Mouse (Mus musculus): Measurements from ENCODE around the gene Cdc40. TPM values are rescaled to one million over a fixed set of nuclear protein-coding genes. Genes with fewer than 3 reads are reported as not detected.
"Not testable (repeated sequence)": the region's sequence is repeated elsewhere in the genome, so short reads cannot be mapped to it uniquely, and the experiment has no call there.

The Cdc40 gene
- total and polyA plus RNA-seq, 3 experiments = 7.1 to 84.7 (median 25.7) TPM

DNA sequence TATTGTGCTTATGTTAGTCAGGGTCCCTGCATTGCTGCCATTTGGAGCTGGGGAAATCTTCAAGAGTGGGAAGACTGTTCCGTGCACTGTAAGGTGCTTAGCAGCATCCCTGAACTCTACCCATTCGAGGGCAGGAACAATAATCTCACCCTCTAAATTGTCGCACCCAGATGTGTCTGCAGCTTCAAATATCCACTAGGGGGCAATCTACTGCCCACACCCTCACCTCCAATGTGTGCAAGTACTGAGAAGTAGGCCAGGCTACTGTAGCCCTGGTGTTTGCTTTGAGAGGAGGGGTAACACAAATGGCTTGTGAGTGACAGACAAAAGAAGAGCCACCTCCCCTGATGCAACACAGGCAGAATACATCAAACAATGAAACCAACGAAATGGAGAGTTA lies 69.5 kb downstream of the Cdc40 start:
- TF ChIP-seq CTCF (IDR thresholded peaks at IDR 0.05; ENCODE audit: low read depth, low read length) (peak; percentile 49; the same call in 1 of the 2 replicates), GATA2 (IDR thresholded peaks at IDR 0.05; ENCODE audit: borderline replicate concordance, low read depth, low read length) (no peak)
- Histone ChIP-seq H3K36me3 (replicated peaks) (no peaks in the 10 kb centered on the region), H3K27me3 (ENCODE audit: insufficient read depth, low read length) (peaks cover 14% of the 10 kb centered on the region), H3K9me3 (replicated peaks) (no peaks in the 10 kb centered on the region), H3K4me1 (ENCODE audit: insufficient read depth, low read depth, low read length) (no peaks in the 10 kb centered on the region), H3K4me3 (ENCODE audit: low read depth, low read length) (no peak overlapping the region)
- ATAC-seq (ENCODE audit: extremely low read depth, insufficient number of reproducible peaks, low FRiP score, poor library complexity, severe bottlenecking) (no peak; the same call in 1 of the 2 replicates), DNase-seq (ENCODE audit: low spot score) (peak; percentile 19)

DNA sequence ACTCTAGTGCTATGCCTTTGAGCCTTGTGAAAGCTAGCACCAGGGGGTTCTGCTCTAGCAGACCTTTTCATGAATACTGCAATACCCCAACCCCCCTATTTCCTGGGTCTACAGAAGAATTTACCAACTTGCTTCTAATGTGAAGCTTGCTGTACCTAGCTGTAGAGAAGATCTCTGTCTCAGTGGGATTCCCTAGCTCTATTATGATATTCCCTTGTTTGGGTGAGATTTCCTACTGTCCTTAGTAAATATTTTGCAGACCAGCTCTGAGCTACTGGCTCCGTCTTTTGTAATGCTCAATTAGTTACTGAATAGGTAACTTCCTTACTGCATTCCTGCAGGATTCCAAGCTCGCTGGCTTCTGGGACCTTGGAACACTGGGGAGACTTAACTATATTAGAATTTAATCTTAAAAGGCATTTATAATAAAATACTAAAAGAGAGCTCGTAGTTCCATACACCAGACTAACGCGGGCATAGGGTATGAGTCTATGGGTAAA lies 73.7 kb downstream of the Cdc40 start:
- H3K27me3 ChIP-seq (ENCODE audit: insufficient read depth, low read length) = peaks cover 20% of the 10 kb centered on the region
- H3K4me3 ChIP-seq (ENCODE audit: low read depth, low read length); ATAC-seq (ENCODE audit: extremely low read depth, insufficient number of reproducible peaks, low FRiP score, poor library complexity, severe bottlenecking); H3K36me3 ChIP-seq (replicated peaks); H3K4me1 ChIP-seq (ENCODE audit: insufficient read depth, low read depth, low read length); DNase-seq (ENCODE audit: low spot score); H3K9me3 ChIP-seq (replicated peaks): not testable (repeated sequence)

DNA sequence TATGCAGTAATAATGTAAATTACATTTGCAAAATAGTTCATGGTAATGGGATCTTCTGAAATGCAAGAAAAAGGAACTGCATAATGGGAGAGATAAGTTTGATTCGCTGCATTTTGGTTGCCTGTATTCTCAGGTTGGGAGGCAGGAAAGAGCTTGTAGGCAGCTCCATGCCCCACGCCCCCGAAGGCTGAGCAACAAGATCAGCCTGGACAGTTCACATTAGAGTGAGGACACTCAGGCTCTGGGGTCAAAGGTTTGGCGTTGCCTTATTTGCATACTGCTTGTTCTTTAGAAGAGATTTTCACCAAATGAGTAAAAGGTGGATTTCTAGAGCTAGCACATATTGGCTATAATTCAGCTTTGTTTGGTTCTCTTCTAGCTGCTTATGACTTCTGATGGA lies 76.9 kb downstream of the Cdc40 start:
- Histone ChIP-seq H3K9me3 (replicated peaks) (no peaks in the 10 kb centered on the region), H3K36me3 (replicated peaks) (no peaks in the 10 kb centered on the region), H3K4me3 (ENCODE audit: low read depth, low read length) (no peak overlapping the region), H3K27me3 (ENCODE audit: insufficient read depth, low read length) (peaks cover 13% of the 10 kb centered on the region), H3K4me1 (ENCODE audit: insufficient read depth, low read depth, low read length) (no peaks in the 10 kb centered on the region)
- DNase-seq (ENCODE audit: low spot score) (no peak), ATAC-seq (ENCODE audit: extremely low read depth, insufficient number of reproducible peaks, low FRiP score, poor library complexity, severe bottlenecking) (no peak)
- no peak for TF ChIP-seq CTCF (IDR thresholded peaks at IDR 0.05; ENCODE audit: low read depth, low read length)
- TF ChIP-seq GATA2 (IDR thresholded peaks at IDR 0.05; ENCODE audit: borderline replicate concordance, low read depth, low read length) = no peak
- TF ChIP-seq TAL1 (conservative IDR thresholded peaks at IDR 0.05; ENCODE audit: low read depth, low read length) = no peak

DNA sequence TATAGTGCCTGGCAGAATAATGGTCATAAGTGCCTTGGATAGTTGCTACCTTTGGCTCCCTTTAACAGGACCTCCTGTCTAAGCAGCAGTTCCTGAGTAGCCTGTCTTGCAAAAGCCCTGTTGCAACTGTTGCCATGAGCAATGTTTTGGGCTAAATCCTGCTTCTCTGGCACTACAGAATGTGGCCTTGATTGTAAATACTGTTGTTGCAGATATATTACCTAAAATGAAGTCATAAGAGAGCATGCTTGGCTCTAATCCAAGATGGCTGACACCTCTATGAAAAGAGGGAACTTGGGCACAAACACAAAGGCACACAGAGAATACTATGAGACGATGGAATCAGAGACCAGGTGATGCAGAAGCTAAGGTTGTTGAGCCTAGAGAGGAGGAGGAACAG lies 77.9 kb downstream of the Cdc40 start:
- Histone ChIP-seq H3K4me3 (ENCODE audit: low read depth, low read length) (no peak overlapping the region), H3K36me3 (replicated peaks) (no peaks in the 10 kb centered on the region), H3K27me3 (ENCODE audit: insufficient read depth, low read length) (peaks cover 7% of the 10 kb centered on the region; the same call in 1 of the 2 replicates), H3K9me3 (replicated peaks) (no peaks in the 10 kb centered on the region), H3K4me1 (ENCODE audit: insufficient read depth, low read depth, low read length) (no peaks in the 10 kb centered on the region)
- no peak for ATAC-seq (ENCODE audit: extremely low read depth, insufficient number of reproducible peaks, low FRiP score, poor library complexity, severe bottlenecking)
- no peak for TF ChIP-seq GATA1 (IDR thresholded peaks at IDR 0.05; ENCODE audit: borderline replicate concordance, low read length)
- no peak for TF ChIP-seq TAL1 (conservative IDR thresholded peaks at IDR 0.05; ENCODE audit: low read depth, low read length)
- TF ChIP-seq CTCF (IDR thresholded peaks at IDR 0.05; ENCODE audit: low read depth, low read length) = no peak
- no peak for TF ChIP-seq GATA2 (IDR thresholded peaks at IDR 0.05; ENCODE audit: borderline replicate concordance, low read depth, low read length)
- no peak for TF ChIP-seq POLR2AphosphoS5 (IDR thresholded peaks at IDR 0.05; ENCODE audit: insufficient replicate concordance, low read depth, low read length)
- no peak for DNase-seq (ENCODE audit: low spot score)

DNA sequence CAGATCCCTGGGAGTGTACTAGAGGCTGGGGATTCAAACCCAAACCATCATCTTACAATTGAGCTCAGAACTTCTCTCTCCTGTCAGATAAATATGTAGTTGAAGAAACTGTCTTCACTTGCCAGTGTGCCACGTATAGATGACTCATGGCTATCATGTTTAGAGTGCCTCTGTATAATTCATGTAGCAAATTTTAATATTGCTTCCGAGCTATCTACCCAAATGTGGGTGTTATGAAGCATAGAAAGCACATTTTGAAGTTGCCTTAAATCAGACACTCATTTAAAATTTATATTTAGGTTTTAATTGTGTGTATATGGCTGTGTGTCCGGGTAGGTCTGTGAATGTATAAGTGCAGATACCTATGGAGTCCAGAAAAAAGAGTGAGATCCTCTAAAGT lies 91.0 kb downstream of the Cdc40 start:
- Histone ChIP-seq H3K9me3 (replicated peaks) (no peaks in the 10 kb centered on the region), H3K4me3 (ENCODE audit: low read depth, low read length) (no peak overlapping the region), H3K36me3 (replicated peaks) (no peaks in the 10 kb centered on the region), H3K4me1 (ENCODE audit: insufficient read depth, low read depth, low read length) (no peaks in the 10 kb centered on the region), H3K27me3 (ENCODE audit: insufficient read depth, low read length) (peaks cover 3% of the 10 kb centered on the region; the same call in 1 of the 2 replicates)
- no peak for DNase-seq (ENCODE audit: low spot score)
- TF ChIP-seq TAL1 (conservative IDR thresholded peaks at IDR 0.05; ENCODE audit: low read depth, low read length) (no peak), CTCF (IDR thresholded peaks at IDR 0.05; ENCODE audit: low read depth, low read length) (no peak), GATA1 (IDR thresholded peaks at IDR 0.05; ENCODE audit: borderline replicate concordance, low read length) (no peak), GATA2 (IDR thresholded peaks at IDR 0.05; ENCODE audit: borderline replicate concordance, low read depth, low read length) (no peak)
- no peak for ATAC-seq (ENCODE audit: extremely low read depth, insufficient number of reproducible peaks, low FRiP score, poor library complexity, severe bottlenecking)

DNA sequence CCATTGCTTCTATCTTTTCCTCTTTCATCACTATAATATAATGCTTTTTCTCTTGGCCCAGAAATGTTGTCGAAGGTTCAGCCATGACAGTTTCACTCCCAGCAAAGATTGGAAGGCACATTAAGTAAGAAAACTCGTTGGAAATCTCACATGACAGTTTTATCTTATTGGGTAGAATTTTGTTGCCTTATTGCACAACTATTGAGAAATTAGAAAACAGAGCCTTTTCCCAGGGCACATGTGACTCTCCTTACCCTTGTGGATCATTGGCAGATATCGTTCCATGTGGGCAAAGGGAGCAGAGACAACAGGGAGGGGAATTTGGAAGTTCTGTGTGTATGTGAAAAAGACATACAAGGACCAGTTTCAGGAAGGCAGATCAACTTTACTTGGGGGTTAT lies 92.7 kb downstream of the Cdc40 start:
- ATAC-seq (ENCODE audit: extremely low read depth, insufficient number of reproducible peaks, low FRiP score, poor library complexity, severe bottlenecking) = no peak
- TF ChIP-seq CTCF (IDR thresholded peaks at IDR 0.05; ENCODE audit: low read depth, low read length) (no peak), GATA2 (IDR thresholded peaks at IDR 0.05; ENCODE audit: borderline replicate concordance, low read depth, low read length) (no peak), GATA1 (IDR thresholded peaks at IDR 0.05; ENCODE audit: borderline replicate concordance, low read length) (no peak), POLR2AphosphoS5 (IDR thresholded peaks at IDR 0.05; ENCODE audit: insufficient replicate concordance, low read depth, low read length) (no peak), TAL1 (conservative IDR thresholded peaks at IDR 0.05; ENCODE audit: low read depth, low read length) (no peak)

More for the DNA sequence above, 92.7 kb downstream of the Cdc40 start:
- DNase-seq (ENCODE audit: low spot score) = no peak
- Histone ChIP-seq H3K4me1 (ENCODE audit: insufficient read depth, low read depth, low read length) (no peaks in the 10 kb centered on the region), H3K27me3 (ENCODE audit: insufficient read depth, low read length) (no peaks in the 10 kb centered on the region), H3K9me3 (replicated peaks) (no peaks in the 10 kb centered on the region), H3K4me3 (ENCODE audit: low read depth, low read length) (no peak overlapping the region), H3K36me3 (replicated peaks) (no peaks in the 10 kb centered on the region)

Other genes starting within 250 kb of the Cdc40 start
- not detected in 2 replicates for gene Mettl24, start 200.0 kb downstream of the Cdc40 start, total RNA-seq (2014; fragmentation: Nextera tagmentation)
- gene Mettl24, start 200.0 kb downstream of the Cdc40 start, total RNA-seq (2017) = not detected in 2 replicates
- gene Mettl24, start 200.0 kb downstream of the Cdc40 start, polyA plus RNA-seq (2012) = not detected in 2 replicates
- 7.0 and 7.2 TPM in 2 replicates for gene Wasf1, start 164 bp upstream of the Cdc40 start, total RNA-seq (2014; fragmentation: Nextera tagmentation)
- 0.41 and 0.44 TPM in 2 replicates for gene Wasf1, start 164 bp upstream of the Cdc40 start, total RNA-seq (2017)
- 6.9 and 7.2 TPM in 2 replicates for gene Wasf1, start 164 bp upstream of the Cdc40 start, polyA plus RNA-seq (2012)
- gene Gpr6, start 189.0 kb upstream of the Cdc40 start, total RNA-seq (2014; fragmentation: Nextera tagmentation) = not detected in 2 replicates
- gene Gpr6, start 189.0 kb upstream of the Cdc40 start, total RNA-seq (2017) = 0.05 TPM in 1 of 2 replicates, not detected in the other
- gene Gpr6, start 189.0 kb upstream of the Cdc40 start, polyA plus RNA-seq (2012) = not detected in 2 replicates

All from G1E (cell line).